ENCODE assay signal across 8 mouse cellular contexts in the genomic region with DNA sequence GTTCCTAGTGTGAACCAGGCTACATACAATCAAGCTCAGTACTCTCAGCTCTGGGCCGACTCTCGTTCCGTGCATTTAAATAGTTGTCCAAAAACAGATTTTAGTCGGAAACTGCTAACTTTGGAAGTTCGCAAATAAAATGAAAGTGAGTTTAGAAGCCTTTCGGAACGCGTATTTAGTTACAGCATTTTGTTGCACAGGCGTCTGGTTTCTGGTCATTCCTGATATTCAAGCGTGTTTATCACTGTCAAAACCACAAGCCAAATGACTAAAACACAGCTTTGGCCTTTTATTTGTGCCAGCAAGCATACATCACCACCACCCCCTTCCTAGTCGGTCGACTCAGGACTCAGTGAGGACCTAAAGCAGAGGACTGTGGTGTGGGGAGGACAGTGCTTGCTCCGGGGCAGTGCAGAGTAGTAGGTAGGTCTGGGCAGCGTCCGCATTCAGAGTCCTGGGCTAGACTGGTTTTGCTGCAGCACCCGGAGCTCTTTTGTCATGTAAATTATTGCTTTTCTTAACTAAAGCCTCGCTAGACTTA. TPM values are rescaled to one million over a fixed set of nuclear protein-coding genes. Genes with fewer than 3 reads are reported as not detected.
A peak's percentile ranks its signal among the peaks of the same experiment; 100 is the strongest.
DNase-seq lines count a peak whose midpoint lies in the region; ATAC-seq and TF ChIP-seq lines count a peak whose summit lies in the region.

No protein-coding gene starts in this region.

- TF ChIP-seq POLR2A in bone marrow, adult 2 months (IDR thresholded peaks at IDR 0.05; ENCODE audit: borderline replicate concordance, control insufficient read depth, low read depth, low read length): peak; percentile 24; the same call in 1 of the 2 replicates
- peak; percentile 5; the same call in 1 of the 2 replicates for TF ChIP-seq POLR2A in heart, adult 2 months (IDR thresholded peaks at IDR 0.05; ENCODE audit: insufficient read depth, low read depth, low read length)

- ATAC-seq in kidney, embryonic 15.5 days (replicated peaks; ENCODE audit: low FRiP score): no peak
- peak; percentile 13; the same call in 1 of the 2 replicates for ATAC-seq in megakaryocyte-erythroid progenitor cell, adult 5-6 weeks (replicated peaks; ENCODE audit: low FRiP score, low TSS enrichment, poor library complexity, severe bottlenecking)

- H3K4me1 ChIP-seq in bone marrow, adult 2 months (ENCODE audit: control insufficient read depth, insufficient read depth, low read length): peaks cover 6% of the 10 kb centered on the region
- H3K4me1 ChIP-seq in heart, adult 2 months (ENCODE audit: control insufficient read depth, insufficient read depth, low read length): peaks cover 15% of the 10 kb centered on the region
- peaks cover 50% of the 10 kb centered on the region for H3K4me1 ChIP-seq in kidney, embryonic 15.5 days

- H3K27ac ChIP-seq in bone marrow, adult 2 months (ENCODE audit: control insufficient read depth, insufficient read depth, low read depth, low read length, poor library complexity): peak overlapping the region; percentile 96
- peak overlapping the region; percentile 97 for H3K27ac ChIP-seq in heart, adult 2 months
- peak overlapping the region; percentile 96 for H3K27ac ChIP-seq in kidney, embryonic 15.5 days

- WGBS in bone marrow, adult 2 months: under 1% methylated on average over 17 of the region's 17 CpGs
- WGBS in heart, adult 2 months: 1% methylated on average over 17 of the region's 17 CpGs
- WGBS in kidney, embryonic 15.5 days: 4% methylated on average over 17 of the region's 17 CpGs

- no peaks in the 10 kb centered on the region; the same call in 1 of the 2 replicates for H3K9me3 ChIP-seq in kidney, embryonic 15.5 days (replicated peaks)

- H3K79me2 ChIP-seq in heart, adult 2 months (replicated peaks; ENCODE audit: control insufficient read depth, insufficient read depth, low read length): peaks cover 2% of the 10 kb centered on the region; the same call in 1 of the 2 replicates

- peak overlapping the region; percentile 98 for H3K4me2 ChIP-seq in kidney, embryonic 15.5 days

- no peaks in the 10 kb centered on the region for H3K36me3 ChIP-seq in heart, adult 2 months (ENCODE audit: control insufficient read depth, insufficient read depth, low read length)
- H3K36me3 ChIP-seq in kidney, embryonic 15.5 days: no peaks in the 10 kb centered on the region

- intact Hi-C loops in heart, adult 2 months (cut with DNase I): loop anchor here (2.0 to 10.0 kb wide), 3 partner anchors 30 to 443 kb away; partner anchors contain the start of genes Kmt5b and Ppp6r3

- peak overlapping the region; percentile 91 for H3K4me3 ChIP-seq in bone marrow, adult 2 months (replicated peaks; ENCODE audit: control insufficient read depth, low read depth, low read length)
- H3K4me3 ChIP-seq in heart, adult 2 months: peak overlapping the region; percentile 88
- H3K4me3 ChIP-seq in kidney, embryonic 15.5 days (replicated peaks): peak overlapping the region; percentile 68

- no peak for TF ChIP-seq CTCF in bone marrow, adult 2 months (IDR thresholded peaks at IDR 0.05; ENCODE audit: control insufficient read depth, insufficient read depth, low read length)
- no peak for TF ChIP-seq CTCF in heart, adult 2 months (IDR thresholded peaks at IDR 0.05)

- peak overlapping the region; percentile 93 for H3K9ac ChIP-seq in heart, adult 2 months (ENCODE audit: low read depth, low read length)
- peak overlapping the region; percentile 58 for H3K9ac ChIP-seq in kidney, embryonic 15.5 days

- no peaks in the 10 kb centered on the region for H3K27me3 ChIP-seq in heart, adult 2 months (ENCODE audit: control insufficient read depth, insufficient read depth, low read length)
- H3K27me3 ChIP-seq in kidney, embryonic 15.5 days: 0 out of 2 replicates have a peak, but pooled peaks cover 3% of the 10 kb centered on the region

- peak; percentile 47 for DNase-seq in urinary bladder, postnatal 14 days (ENCODE audit: low spot score)
- DNase-seq in urinary bladder, adult 18-20 months (ENCODE audit: low spot score in 2 of 2): no peak
- DNase-seq in heart, adult 2 months: peak; percentile 32 to 55
- no peak for DNase-seq in left cerebral cortex, adult 9 months (ENCODE audit: low spot score in 2 of 2)
- DNase-seq in gastrocnemius, adult 8-10 months (ENCODE audit: low spot score in 2 of 2): no peak

- no peak for TF ChIP-seq EP300 in heart, adult 2 months (IDR thresholded peaks at IDR 0.05; ENCODE audit: insufficient read depth, low read depth, low read length)

RNA-seq across cellular contexts. Expression of gene Cpt1a, which starts 2.2 kb away (rescaled TPM):
- 11.5 and 27.9 TPM in 2 replicates for polyA plus RNA-seq in bone marrow, adult 2 months (2011; ENCODE audit: insufficient read depth, insufficient read length, low replicate concordance, missing spikeins)
- total RNA-seq in heart, adult 2 months (2021): 10 to 100 TPM; 44.0 to 54.7 TPM
- polyA plus RNA-seq in heart, adult 2 months (2012; rRNA removed): 42.9 and 49.4 TPM in 2 replicates
- polyA plus RNA-seq in kidney, embryonic 15.5 days (2015; fragmentation: Nextera tagmentation; extraction: Ambion mirVana): 25.9 and 33.4 TPM in 2 replicates
- total RNA-seq in megakaryocyte-erythroid progenitor cell, adult 5-6 weeks (2014; fragmentation: Nextera tagmentation): 33.3 and 51.4 TPM in 2 replicates
- total RNA-seq in megakaryocyte-erythroid progenitor cell, adult 5-6 weeks (2017): 34.2 and 35.2 TPM in 2 replicates
- total RNA-seq in gastrocnemius, adult 8-10 months (2022): 1 to 10 TPM; 6.4 to 9.3 (median 7.5) TPM

RNA-seq across cellular contexts. Expression of gene Ighmbp2, which starts 41.5 kb away (rescaled TPM):
- 1.8 and 5.5 TPM in 2 replicates for polyA plus RNA-seq in bone marrow, adult 2 months (2011; ENCODE audit: insufficient read depth, insufficient read length, low replicate concordance, missing spikeins)
- total RNA-seq in heart, adult 2 months (2021): 1 to 10 TPM; 2.2 to 2.8 TPM
- 2.3 and 2.7 TPM in 2 replicates for polyA plus RNA-seq in heart, adult 2 months (2012; rRNA removed)
- 9.5 and 9.6 TPM in 2 replicates for polyA plus RNA-seq in kidney, embryonic 15.5 days (2015; fragmentation: Nextera tagmentation; extraction: Ambion mirVana)
- total RNA-seq in megakaryocyte-erythroid progenitor cell, adult 5-6 weeks (2014; fragmentation: Nextera tagmentation): 5.5 and 8.3 TPM in 2 replicates
- total RNA-seq in megakaryocyte-erythroid progenitor cell, adult 5-6 weeks (2017): 7.3 and 7.9 TPM in 2 replicates
- total RNA-seq in gastrocnemius, adult 8-10 months (2022): 1 to 10 TPM; 4.2 to 5.5 (median 4.6) TPM

RNA-seq across cellular contexts. Expression of gene Mrpl21, which starts 41.6 kb away (rescaled TPM):
- polyA plus RNA-seq in bone marrow, adult 2 months (2011; ENCODE audit: insufficient read depth, insufficient read length, low replicate concordance, missing spikeins): 33.0 and 39.3 TPM in 2 replicates
- 10 to 100 TPM; 79.4 to 90.1 TPM for total RNA-seq in heart, adult 2 months (2021)
- 65.3 and 76.9 TPM in 2 replicates for polyA plus RNA-seq in heart, adult 2 months (2012; rRNA removed)
- 126 and 129 TPM in 2 replicates for polyA plus RNA-seq in kidney, embryonic 15.5 days (2015; fragmentation: Nextera tagmentation; extraction: Ambion mirVana)
- 91.3 and 114 TPM in 2 replicates for total RNA-seq in megakaryocyte-erythroid progenitor cell, adult 5-6 weeks (2014; fragmentation: Nextera tagmentation)
- total RNA-seq in megakaryocyte-erythroid progenitor cell, adult 5-6 weeks (2017): 118 and 166 TPM in 2 replicates
- total RNA-seq in gastrocnemius, adult 8-10 months (2022): 10 to 100 TPM; 51.7 to 58.8 (median 58.0) TPM

Comparison
In these comparisons a context has a peak if more than half of its experiments do, and no peak if none do; other contexts are left out.
1. DNase-seq: peak in urinary bladder, postnatal 14 days (single experiment) and heart, adult 2 months (2 of 2); none in urinary bladder, adult 18-20 months (0 of 2), left cerebral cortex, adult 9 months (0 of 2) and gastrocnemius, adult 8-10 months (0 of 2).
2. Peak in every context shown above with its lines, with median percentiles within 50 percentile points of each other: H3K27ac ChIP-seq and H3K4me3 ChIP-seq.